Mouse (Mus musculus): ENCODE data around the gene Arhgap23. TPM values are rescaled to one million over a fixed set of nuclear protein-coding genes. Genes with fewer than 3 reads are reported as not detected.

Arhgap23 gene
- polyA plus RNA-seq, 1 experiment = 12.1 TPM

DNA sequence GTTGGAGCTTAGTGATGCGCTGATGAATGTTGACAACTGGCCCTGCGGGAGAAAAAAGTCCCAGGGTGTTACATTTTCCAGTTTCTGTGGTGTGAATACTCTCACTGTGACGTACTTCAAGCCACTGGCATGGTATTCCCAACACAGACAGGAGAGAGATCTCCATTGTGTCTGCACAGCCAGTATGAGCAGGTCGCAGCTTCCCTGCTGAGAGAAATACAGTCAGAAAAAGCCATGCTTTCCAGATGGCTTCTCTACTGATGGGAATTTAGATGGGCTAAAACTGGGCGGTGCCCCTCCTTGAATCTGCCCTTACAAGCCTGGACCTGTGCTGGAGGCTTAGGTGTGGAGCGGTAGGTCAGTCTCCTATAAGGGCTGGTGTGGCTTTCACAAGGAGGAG, 55.9 kb downstream of the Arhgap23 start:
- no peak overlapping the region for H3K27ac ChIP-seq (ENCODE audit: insufficient read depth, low read depth, low read length)
- WGBS = 87% methylated on average over 6 of the region's 6 CpGs
- H3K4me3 ChIP-seq (ENCODE audit: low read depth, low read length) = no peak overlapping the region
- H3K36me3 ChIP-seq (ENCODE audit: control insufficient read depth, insufficient read depth, low read length) = no peaks in the 10 kb centered on the region
- no peaks in the 10 kb centered on the region for H3K27me3 ChIP-seq (ENCODE audit: control insufficient read depth, insufficient read depth, low read length)
- TF ChIP-seq CTCF (IDR thresholded peaks at IDR 0.05; ENCODE audit: extremely low read depth, insufficient read length, insufficient replicate concordance, low read depth, low read length) = no peak
- no peak for TF ChIP-seq POLR2A (IDR thresholded peaks at IDR 0.05; ENCODE audit: low read depth, low read length)
- no peaks in the 10 kb centered on the region for H3K4me1 ChIP-seq (ENCODE audit: control insufficient read depth, insufficient read depth, insufficient read length, low read length)

DNA sequence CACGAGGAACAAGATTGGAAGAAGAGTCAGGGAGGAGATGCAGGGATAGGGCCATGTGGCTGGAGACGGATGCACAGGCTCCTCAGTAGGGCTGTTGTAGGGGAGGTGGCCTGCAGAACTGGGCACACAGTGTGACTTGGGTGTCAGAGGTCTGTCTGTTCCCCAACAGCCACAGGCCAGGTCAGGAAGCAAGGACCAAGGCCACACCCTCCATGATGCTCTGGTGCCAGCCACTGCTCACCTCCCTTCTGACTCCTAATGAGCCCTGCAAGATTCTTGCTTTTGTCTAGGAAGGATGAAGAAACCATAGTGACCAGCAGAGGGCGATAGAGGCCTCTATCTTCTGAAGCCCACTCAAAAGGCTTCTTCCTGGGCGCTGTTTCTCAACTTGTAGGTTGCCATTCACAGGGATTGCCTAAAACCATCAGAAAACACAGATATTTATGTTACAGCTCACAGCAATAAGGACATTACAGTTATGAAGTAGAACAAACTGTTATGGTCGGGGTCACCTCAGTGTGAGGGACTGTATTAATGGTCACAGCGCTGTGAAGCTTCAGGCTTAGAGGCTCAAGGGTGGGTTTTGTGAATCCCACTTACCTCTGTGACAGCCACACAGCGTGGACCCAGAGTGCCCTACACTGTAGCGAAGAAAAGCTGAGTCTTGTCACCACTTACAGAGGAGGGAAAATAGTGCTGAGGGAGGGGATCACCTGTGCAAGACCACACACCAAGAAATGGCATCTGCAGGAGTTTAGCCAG, 61.2 kb downstream of the Arhgap23 start:
- no peaks in the 10 kb centered on the region for H3K27me3 ChIP-seq (ENCODE audit: control insufficient read depth, insufficient read depth, low read length)
- no peaks in the 10 kb centered on the region for H3K36me3 ChIP-seq (ENCODE audit: control insufficient read depth, insufficient read depth, low read length)
- H3K4me3 ChIP-seq (ENCODE audit: low read depth, low read length) = no peak overlapping the region
- no peak overlapping the region for H3K27ac ChIP-seq (ENCODE audit: insufficient read depth, low read depth, low read length)
- 58% methylated on average over 8 of the region's 8 CpGs for WGBS
- H3K4me1 ChIP-seq (ENCODE audit: control insufficient read depth, insufficient read depth, insufficient read length, low read length) = no peaks in the 10 kb centered on the region
- TF ChIP-seq CTCF (IDR thresholded peaks at IDR 0.05; ENCODE audit: extremely low read depth, insufficient read length, insufficient replicate concordance, low read depth, low read length) (peak; percentile 44; the same call in 1 of the 2 replicates), POLR2A (IDR thresholded peaks at IDR 0.05; ENCODE audit: low read depth, low read length) (no peak)

DNA sequence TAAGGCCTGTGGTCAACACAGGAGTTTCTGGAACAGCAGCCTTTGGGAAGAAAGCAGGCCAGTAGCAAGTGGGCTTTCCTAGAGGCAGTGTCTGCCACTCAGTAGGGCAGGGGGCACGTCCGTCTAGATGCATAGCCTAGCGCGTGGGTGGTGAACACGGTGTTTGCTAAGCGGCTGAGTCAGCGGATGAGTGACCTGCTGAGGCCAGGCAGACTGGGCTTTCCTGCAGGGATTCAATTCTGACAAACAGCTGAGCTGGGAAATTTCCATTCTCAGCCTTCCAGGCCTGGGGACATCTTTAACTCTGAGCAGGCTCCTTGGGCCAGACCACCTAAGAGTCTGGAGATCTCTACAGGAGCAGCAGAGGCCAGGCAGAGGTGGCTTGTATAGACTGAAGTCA, 62.1 kb downstream of the Arhgap23 start:
- Histone ChIP-seq H3K27ac (ENCODE audit: insufficient read depth, low read depth, low read length) (no peak overlapping the region), H3K4me3 (ENCODE audit: low read depth, low read length) (no peak overlapping the region), H3K4me1 (ENCODE audit: control insufficient read depth, insufficient read depth, insufficient read length, low read length) (no peaks in the 10 kb centered on the region), H3K36me3 (ENCODE audit: control insufficient read depth, insufficient read depth, low read length) (no peaks in the 10 kb centered on the region), H3K27me3 (ENCODE audit: control insufficient read depth, insufficient read depth, low read length) (no peaks in the 10 kb centered on the region)
- TF ChIP-seq POLR2A (IDR thresholded peaks at IDR 0.05; ENCODE audit: low read depth, low read length) (no peak), CTCF (IDR thresholded peaks at IDR 0.05; ENCODE audit: extremely low read depth, insufficient read length, insufficient replicate concordance, low read depth, low read length) (no peak)
- WGBS = 81% methylated on average over 7 of the region's 7 CpGs

DNA sequence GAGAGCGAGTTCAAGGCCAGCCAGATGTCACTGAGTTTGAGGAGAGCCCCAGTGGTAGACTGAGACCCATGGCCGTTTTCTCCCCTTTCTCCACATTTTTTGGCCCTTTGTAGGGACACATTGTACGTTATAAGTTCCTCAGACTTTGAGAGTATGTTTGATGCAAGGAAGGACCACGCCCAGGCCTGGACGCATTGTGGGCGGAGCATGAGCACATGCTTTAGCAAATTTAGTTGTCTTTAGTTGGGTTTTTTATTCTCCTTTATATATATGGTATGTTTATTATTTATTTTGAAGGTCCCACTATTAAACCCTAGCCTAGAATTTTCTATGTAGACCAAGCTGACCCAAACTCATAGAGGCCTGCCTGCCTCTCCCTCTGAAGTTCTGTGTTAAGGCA, 63.0 kb downstream of the Arhgap23 start:
- WGBS = 67% methylated on average over 6 of the region's 6 CpGs
- Histone ChIP-seq H3K4me3 (ENCODE audit: low read depth, low read length) (no peak overlapping the region), H3K27ac (ENCODE audit: insufficient read depth, low read depth, low read length) (no peak overlapping the region), H3K36me3 (ENCODE audit: control insufficient read depth, insufficient read depth, low read length) (no peaks in the 10 kb centered on the region), H3K4me1 (ENCODE audit: control insufficient read depth, insufficient read depth, insufficient read length, low read length) (no peaks in the 10 kb centered on the region), H3K27me3 (ENCODE audit: control insufficient read depth, insufficient read depth, low read length) (no peaks in the 10 kb centered on the region)
- TF ChIP-seq POLR2A (IDR thresholded peaks at IDR 0.05; ENCODE audit: low read depth, low read length) (no peak), CTCF (IDR thresholded peaks at IDR 0.05; ENCODE audit: extremely low read depth, insufficient read length, insufficient replicate concordance, low read depth, low read length) (no peak)

DNA sequence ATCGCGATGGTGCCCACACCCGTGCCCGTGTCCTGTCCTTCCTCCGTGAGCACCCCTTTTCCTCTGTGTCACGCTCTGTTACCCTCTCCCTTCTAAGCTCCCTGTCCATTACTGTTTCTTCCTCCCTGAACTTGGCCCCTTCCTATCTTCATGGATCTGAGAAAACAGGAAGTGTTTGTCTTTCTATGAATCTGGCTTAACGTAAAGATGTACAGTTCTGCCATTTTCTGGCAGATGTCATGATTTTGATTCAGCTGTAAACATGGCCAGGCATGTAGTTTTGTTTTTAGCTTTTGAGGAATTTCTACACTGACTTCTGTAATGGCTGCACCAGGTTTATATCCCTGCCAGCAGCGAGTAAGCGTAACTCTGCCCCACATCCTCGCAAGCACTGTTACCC, 63.8 kb downstream of the Arhgap23 start:
- TF ChIP-seq CTCF (IDR thresholded peaks at IDR 0.05; ENCODE audit: extremely low read depth, insufficient read length, insufficient replicate concordance, low read depth, low read length) (no peak), POLR2A (IDR thresholded peaks at IDR 0.05; ENCODE audit: low read depth, low read length) (no peak)
- H3K27me3 ChIP-seq (ENCODE audit: control insufficient read depth, insufficient read depth, low read length) = no peaks in the 10 kb centered on the region
- no peaks in the 10 kb centered on the region for H3K36me3 ChIP-seq (ENCODE audit: control insufficient read depth, insufficient read depth, low read length)
- WGBS = 74% methylated on average over 10 of the region's 10 CpGs
- H3K4me3 ChIP-seq (ENCODE audit: low read depth, low read length) = no peak overlapping the region
- H3K27ac ChIP-seq (ENCODE audit: insufficient read depth, low read depth, low read length) = no peak overlapping the region
- H3K4me1 ChIP-seq (ENCODE audit: control insufficient read depth, insufficient read depth, insufficient read length, low read length) = no peaks in the 10 kb centered on the region

DNA sequence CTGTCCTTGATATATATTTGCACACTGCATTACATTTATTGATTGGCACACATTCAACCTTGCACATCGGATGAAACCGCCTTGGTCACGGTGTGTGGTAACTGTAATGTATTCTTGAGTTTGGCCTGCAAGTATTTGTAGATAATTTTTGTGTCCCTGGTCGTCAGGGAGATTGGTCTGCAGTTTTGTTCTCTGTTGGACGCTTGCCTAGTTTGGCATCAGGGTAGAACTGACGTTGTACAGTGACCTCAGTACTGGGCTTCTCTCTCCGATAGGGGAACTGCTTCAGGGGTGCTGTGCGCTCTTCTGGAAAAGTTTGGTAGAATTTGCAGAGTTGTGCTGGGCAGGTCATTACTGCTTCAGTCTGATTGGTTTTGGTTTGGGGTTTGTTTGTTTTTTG, 64.5 kb downstream of the Arhgap23 start:
- no peak overlapping the region for H3K4me3 ChIP-seq (ENCODE audit: low read depth, low read length)
- no peak overlapping the region for H3K27ac ChIP-seq (ENCODE audit: insufficient read depth, low read depth, low read length)
- H3K27me3 ChIP-seq (ENCODE audit: control insufficient read depth, insufficient read depth, low read length) = no peaks in the 10 kb centered on the region
- no peaks in the 10 kb centered on the region for H3K4me1 ChIP-seq (ENCODE audit: control insufficient read depth, insufficient read depth, insufficient read length, low read length)
- 59% methylated on average over 8 of the region's 8 CpGs for WGBS
- no peak for TF ChIP-seq CTCF (IDR thresholded peaks at IDR 0.05; ENCODE audit: extremely low read depth, insufficient read length, insufficient replicate concordance, low read depth, low read length)
- TF ChIP-seq POLR2A (IDR thresholded peaks at IDR 0.05; ENCODE audit: low read depth, low read length) = no peak
- no peaks in the 10 kb centered on the region for H3K36me3 ChIP-seq (ENCODE audit: control insufficient read depth, insufficient read depth, low read length)

DNA sequence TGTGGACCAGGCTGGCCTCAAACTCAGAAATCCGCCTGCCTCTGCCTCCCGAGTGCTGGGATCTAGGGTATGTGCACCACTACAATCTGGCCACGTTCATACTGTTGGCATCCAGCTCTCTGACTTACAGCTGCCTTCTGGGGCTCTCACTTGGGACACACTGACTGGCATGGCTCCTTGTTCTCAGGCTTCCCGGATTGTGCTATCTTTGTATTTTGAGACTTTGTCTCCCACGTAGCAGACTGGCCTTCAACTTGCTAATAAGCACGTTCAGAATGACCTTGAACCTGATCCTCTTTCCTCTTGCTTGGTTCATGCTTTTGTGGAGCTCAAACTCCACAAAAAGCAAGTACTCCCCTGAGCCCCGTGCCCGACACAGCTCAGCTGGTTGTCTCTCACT, 70.3 kb downstream of the Arhgap23 start:
- no peaks in the 10 kb centered on the region for H3K27me3 ChIP-seq (ENCODE audit: control insufficient read depth, insufficient read depth, low read length)
- no peak for TF ChIP-seq CTCF (IDR thresholded peaks at IDR 0.05; ENCODE audit: extremely low read depth, insufficient read length, insufficient replicate concordance, low read depth, low read length)
- 59% methylated on average over 8 of the region's 8 CpGs for WGBS
- H3K4me3 ChIP-seq (ENCODE audit: low read depth, low read length) = no peak overlapping the region
- H3K4me1 ChIP-seq (ENCODE audit: control insufficient read depth, insufficient read depth, insufficient read length, low read length) = no peaks in the 10 kb centered on the region
- H3K36me3 ChIP-seq (ENCODE audit: control insufficient read depth, insufficient read depth, low read length) = no peaks in the 10 kb centered on the region
- H3K27ac ChIP-seq (ENCODE audit: insufficient read depth, low read depth, low read length) = no peak overlapping the region
